Mouse (Mus musculus) ES-Bruce4 (cell line): ENCODE data around the gene Prrxl1. TPM values are rescaled to one million over a fixed set of nuclear protein-coding genes. Genes with fewer than 3 reads are reported as not detected.
A peak's percentile ranks its signal among the peaks of the same experiment; 100 is the strongest.

ENCODE experiments used
- H3K27ac ChIP-seq: 2 replicates; pipeline ENCODE4 v1.5.1; 2012; ENCODE audit warnings: low read length, inconsistent platforms; ENCODE audit not compliant: insufficient read depth
- H3K27me3 ChIP-seq: 2 replicates; pipeline ENCODE4 v1.6.1; 2012; ENCODE audit warnings: mild to moderate bottlenecking, low read length, inconsistent platforms; ENCODE audit not compliant: control insufficient read depth, poor library complexity, insufficient read depth, severe bottlenecking
- H3K36me3 ChIP-seq: 2 replicates; pipeline ENCODE4 v1.6.1; 2012; ENCODE audit warnings: inconsistent platforms, mild to moderate bottlenecking, low read length, moderate library complexity; ENCODE audit not compliant: control insufficient read depth, poor library complexity, insufficient read depth, severe bottlenecking
- H3K4me1 ChIP-seq: one replicate; pipeline ENCODE4 v1.8.1; 2011; ENCODE audit warnings: low read length; ENCODE audit not compliant: control insufficient read depth, insufficient read depth
- H3K4me3 ChIP-seq: 2 replicates; pipeline ENCODE4 v1.5.1; 2011; ENCODE audit warnings: low read depth, mild to moderate bottlenecking, low read length
- H3K9ac ChIP-seq: 2 replicates; pipeline ENCODE4 v1.6.1; 2012; ENCODE audit warnings: low read depth, mild to moderate bottlenecking, inconsistent platforms; ENCODE audit not compliant: poor library complexity, severe bottlenecking
- H3K9me3 ChIP-seq: replicated peaks from 2 replicates; pipeline ENCODE4 v1.6.1; 2012; ENCODE audit warnings: mild to moderate bottlenecking, low read length, inconsistent platforms; ENCODE audit not compliant: control insufficient read depth, poor library complexity, insufficient read depth, severe bottlenecking
- CTCF ChIP-seq: IDR thresholded peaks from one replicate; pipeline ENCODE4 v1.8.1; 2011; ENCODE audit warnings: low read depth, low read length
- EP300 ChIP-seq: IDR thresholded peaks from 2 replicates; pipeline ENCODE4 v1.6.1; 2011; ENCODE audit warnings: low read depth, low read length; ENCODE audit not compliant: insufficient read depth
- POLR2A ChIP-seq: IDR thresholded peaks from one replicate; pipeline ENCODE4 v1.8.1; 2011; ENCODE audit warnings: low read length; ENCODE audit not compliant: insufficient read depth
- polyA plus RNA-seq: library from polyadenylated mRNA; stranded (reverse); fragments of >200 nt; gene quantifications from 2 replicates; pipeline ENCODE4 v1.2.4, GENCODE M21; 2011; ENCODE audit warnings: low read depth; ENCODE audit not compliant: missing spikeins, insufficient read depth, insufficient read length

Prrxl1 gene
- polyA plus RNA-seq, 1 experiment = not detected

DNA sequence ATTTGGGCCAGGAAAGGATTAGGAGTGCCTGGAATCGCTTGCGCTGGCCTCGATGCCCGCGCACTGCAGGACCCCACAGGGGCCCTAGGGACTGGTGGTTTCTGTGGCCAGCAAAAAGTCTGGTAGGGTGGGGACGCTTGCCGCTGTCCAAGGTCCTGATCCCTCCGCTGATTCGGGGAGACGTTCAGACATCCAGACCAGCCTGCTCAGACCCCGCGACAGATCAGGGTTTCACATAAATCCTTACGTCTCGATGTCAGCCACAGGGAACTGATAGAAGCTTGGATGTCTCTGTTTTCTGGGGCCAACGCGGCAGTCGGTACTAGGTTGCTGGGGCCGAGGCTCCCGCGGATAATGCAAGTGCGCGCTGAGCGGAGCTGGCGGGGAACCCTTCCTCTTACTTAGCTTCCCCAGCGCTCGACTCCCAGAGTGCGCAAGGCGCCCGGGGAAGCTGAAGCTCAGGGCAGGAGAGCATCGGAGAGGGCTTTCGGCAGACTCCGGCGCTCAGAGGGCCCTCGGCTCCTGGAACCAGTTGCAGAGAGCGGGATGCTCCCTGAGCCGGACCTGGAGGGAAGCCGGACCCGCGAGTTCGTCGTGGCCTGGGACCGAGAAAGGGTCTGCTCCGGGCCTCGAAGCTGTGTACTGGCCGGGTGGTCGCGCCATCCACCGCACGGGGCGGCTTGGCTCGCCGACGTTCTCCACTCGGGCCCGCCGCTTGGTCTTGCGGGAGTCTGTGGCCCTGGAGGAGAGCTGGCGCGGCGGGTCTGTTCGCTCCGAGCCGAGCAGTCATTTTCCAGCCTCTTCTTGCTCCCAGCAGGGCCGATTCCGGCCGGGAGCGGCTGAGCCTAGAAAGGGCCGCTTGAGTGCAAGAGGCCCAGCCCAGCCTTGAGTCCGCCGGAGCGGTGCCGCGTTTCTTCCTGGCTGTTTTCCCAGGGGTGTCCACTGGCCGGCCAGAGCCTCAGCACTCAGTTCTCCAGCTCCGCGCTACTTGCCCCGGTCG, 1.7 kb upstream of the Prrxl1 start:
- no peaks in the 10 kb centered on the region for H3K9me3 ChIP-seq
- TF ChIP-seq EP300 = no peak
- no peak for TF ChIP-seq CTCF
- H3K4me1 ChIP-seq = no peaks in the 10 kb centered on the region
- no peaks in the 10 kb centered on the region for H3K36me3 ChIP-seq
- H3K27me3 ChIP-seq = peaks cover 12% of the 10 kb centered on the region
- H3K27ac ChIP-seq = no peak overlapping the region
- peak overlapping the region; percentile 50 for H3K4me3 ChIP-seq
- no peak overlapping the region; the same call in 1 of the 2 replicates for H3K9ac ChIP-seq

GRCm38 (mm10) chr14:32598437-32599219, 579 bp upstream of the Prrxl1 start:
- Histone ChIP-seq H3K36me3 (no peaks in the 10 kb centered on the region), H3K4me1 (no peaks in the 10 kb centered on the region), H3K27ac (no peak overlapping the region), H3K9ac (no peak overlapping the region), H3K9me3 (no peaks in the 10 kb centered on the region), H3K4me3 (no peak overlapping the region), H3K27me3 (peaks cover 12% of the 10 kb centered on the region)
- TF ChIP-seq CTCF (no peak), POLR2A (no peak), EP300 (no peak)

GRCm38 (mm10) chr14:32600110-32600509, 903 bp downstream of the Prrxl1 start:
- Histone ChIP-seq H3K27me3 (peaks cover 12% of the 10 kb centered on the region), H3K4me3 (peak overlapping the region; percentile 64), H3K36me3 (no peaks in the 10 kb centered on the region), H3K4me1 (no peaks in the 10 kb centered on the region), H3K27ac (no peak overlapping the region), H3K9me3 (no peaks in the 10 kb centered on the region), H3K9ac (no peak overlapping the region)
- TF ChIP-seq CTCF (no peak), EP300 (no peak), POLR2A (no peak)

DNA sequence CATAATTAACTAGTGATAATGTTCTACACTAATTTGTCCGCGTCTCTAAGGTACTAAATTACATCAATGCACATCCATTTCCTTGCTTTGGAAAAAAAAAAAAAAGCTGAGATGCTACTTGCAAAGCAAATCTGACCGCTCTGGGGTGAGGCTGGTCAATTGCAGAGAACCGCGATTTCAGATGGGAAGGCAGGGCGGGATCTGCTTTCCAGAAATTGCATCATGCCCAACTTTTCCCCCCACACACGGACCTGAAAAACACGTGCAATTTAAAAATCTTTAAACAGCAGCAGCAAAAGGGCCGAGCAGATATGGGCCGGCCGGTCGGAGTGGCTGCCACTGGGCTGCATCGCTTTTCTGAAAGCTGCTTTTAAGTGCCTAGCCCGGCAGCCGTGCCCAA, 6.3 kb downstream of the Prrxl1 start:
- Histone ChIP-seq H3K27me3 (no peaks in the 10 kb centered on the region), H3K4me1 (no peaks in the 10 kb centered on the region), H3K9me3 (no peaks in the 10 kb centered on the region), H3K4me3 (no peak overlapping the region), H3K36me3 (no peaks in the 10 kb centered on the region), H3K27ac (no peak overlapping the region), H3K9ac (no peak overlapping the region)
- TF ChIP-seq EP300 (no peak), POLR2A (no peak), CTCF (no peak)

- Histone ChIP-seq H3K4me3 (no peak overlapping the region), H3K9me3 (no peaks in the 10 kb centered on the region), H3K4me1 (no peaks in the 10 kb centered on the region), H3K9ac (no peak overlapping the region), H3K27ac (no peak overlapping the region), H3K36me3 (no peaks in the 10 kb centered on the region), H3K27me3 (no peaks in the 10 kb centered on the region)
- TF ChIP-seq POLR2A (no peak), CTCF (no peak), EP300 (no peak)
Measured at GRCm38 (mm10) chr14:32606316-32606715, 7.1 kb downstream of the Prrxl1 start.

DNA sequence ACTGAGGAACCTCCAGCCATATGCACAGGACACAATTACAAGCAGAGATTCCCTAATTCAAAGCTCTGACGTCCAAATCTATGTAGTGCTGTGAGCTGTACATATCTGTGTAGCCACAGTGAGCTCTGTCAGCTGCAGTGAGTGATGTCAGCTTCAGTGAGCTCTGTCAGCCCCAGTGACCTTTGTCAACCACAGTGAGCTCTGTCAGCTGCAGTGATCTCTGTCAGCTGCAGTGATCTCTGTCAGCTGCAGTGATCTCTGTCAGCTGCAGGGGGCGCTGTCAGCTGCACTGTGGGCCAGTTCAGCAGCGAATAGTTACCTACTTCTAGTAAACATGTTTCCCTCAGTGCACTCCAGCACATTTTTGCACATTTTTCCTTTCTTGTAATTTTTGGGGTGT, 10.2 kb downstream of the Prrxl1 start:
- TF ChIP-seq CTCF (peak; percentile 71), POLR2A (no peak), EP300 (no peak)
- H3K4me1 ChIP-seq = no peaks in the 10 kb centered on the region
- H3K9me3 ChIP-seq = no peaks in the 10 kb centered on the region
- H3K4me3 ChIP-seq = no peak overlapping the region
- no peak overlapping the region for H3K9ac ChIP-seq
- H3K27me3 ChIP-seq = no peaks in the 10 kb centered on the region
- H3K27ac ChIP-seq = no peak overlapping the region
- H3K36me3 ChIP-seq = no peaks in the 10 kb centered on the region
